Mouse (Mus musculus) kidney, adult 2 months (tissue): ENCODE results near the gene Ap3b1.

Experiments used
- CTCF ChIP-seq: fragments of 200-500 bp; conservative IDR thresholded peaks from 2 replicates; pipeline ENCODE4 v1.5.1; 2011; ENCODE audit warnings: low read depth, mild to moderate bottlenecking, control low read depth, low read length, moderate library complexity, mixed read lengths; ENCODE audit not compliant: insufficient read depth, insufficient read length
- POLR2A ChIP-seq: fragments of 200-500 bp; IDR thresholded peaks from one replicate; pipeline ENCODE4 v1.6.1; 2011; ENCODE audit warnings: low read depth, low read length, control low read depth

GRCm38 (mm10) chr13:94565616-94566015 is 206.9 kb downstream of the Ap3b1 start:
- TF ChIP-seq CTCF (no peak), POLR2A (no peak)
